Mouse (Mus musculus) ovary, adult 18-20 months (tissue): Measurements from ENCODE around the gene Arhgef5.

ENCODE experiments used
- DNase-seq: peaks from one replicate; pipeline ENCODE4 v3.0.0; 2022; ENCODE audit warnings: low spot score, mixed read lengths

Arhgef5 gene

GRCm38 (mm10) chr6:43333479-43333878, 68.1 kb downstream of the Arhgef5 start:
- DNase-seq, result no peak

GRCm38 (mm10) chr6:43335619-43336234, 70.3 kb downstream of the Arhgef5 start:
- DNase-seq, result no peak

DNA sequence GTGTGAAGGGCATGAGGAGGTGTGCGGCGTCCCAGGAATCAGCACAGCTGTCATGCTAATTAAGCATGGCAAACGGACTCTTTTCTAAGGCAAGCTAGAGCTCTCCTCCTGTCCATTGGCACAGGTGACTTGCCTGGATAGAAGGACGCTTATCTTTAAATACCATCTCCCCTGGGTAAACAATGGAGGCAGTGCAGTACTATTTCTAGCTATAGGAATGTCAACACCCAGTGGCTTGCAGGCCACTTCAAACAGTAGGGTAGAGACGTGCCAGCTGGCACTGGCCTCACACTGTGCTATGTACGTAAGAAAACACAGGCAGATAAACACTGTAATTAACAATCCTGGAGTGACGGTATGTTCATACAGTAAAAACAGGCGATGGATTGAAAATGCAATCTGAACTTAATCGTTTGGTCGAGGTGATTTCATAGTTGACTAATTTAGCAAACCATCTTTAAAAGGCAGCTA, 72.1 kb downstream of the Arhgef5 start:
- DNase-seq, result peak; percentile 9

- no peak for DNase-seq
Observed at GRCm38 (mm10) chr6:43338804-43339203, 73.4 kb downstream of the Arhgef5 start.
